Mouse (Mus musculus) megakaryocyte, embryonic 14.5 days (primary cell): ENCODE measurements around the gene Il18. TPM values are rescaled to one million over a fixed set of nuclear protein-coding genes. Genes with fewer than 3 reads are reported as not detected.

ENCODE experiments used
- polyA plus RNA-seq: library from polyadenylated mRNA; stranded (reverse); fragments of >175 nt; gene quantifications from 2 replicates; pipeline ENCODE4 v1.2.3, GENCODE M21; 2012; ENCODE audit warnings: low replicate concordance; ENCODE audit not compliant: insufficient read depth

Gene Il18
- polyA plus RNA-seq, 1 experiment, result 2.0 TPM

Other genes starting within 250 kb of the Il18 start
- 40.3 TPM in 1 of 2 replicates, not detected in the other for gene Rpl10-ps3, start 209.9 kb upstream of the Il18 start, polyA plus RNA-seq
- gene Plet1, start 60.3 kb upstream of the Il18 start, polyA plus RNA-seq, result not detected in 2 replicates
- 15.7 TPM in 1 of 2 replicates, not detected in the other for gene Pts, start 26.1 kb upstream of the Il18 start, polyA plus RNA-seq
- 0.09 TPM in 1 of 2 replicates, not detected in the other for gene Bco2, start 354 bp downstream of the Il18 start, polyA plus RNA-seq
- not detected in 2 replicates for gene Tex12, start 6.5 kb downstream of the Il18 start, polyA plus RNA-seq
- gene Sdhd, start 49.0 kb downstream of the Il18 start, polyA plus RNA-seq, result 6.3 and 16.9 TPM in 2 replicates
- 8.5 and 23.8 TPM in 2 replicates for gene Timm8b, start 49.1 kb downstream of the Il18 start, polyA plus RNA-seq
- gene Pih1d2, start 62.5 kb downstream of the Il18 start, polyA plus RNA-seq, result 0.19 TPM in 1 of 2 replicates, not detected in the other
- 2.9 and 3.9 TPM in 2 replicates for gene Nkapd1, start 62.6 kb downstream of the Il18 start, polyA plus RNA-seq
- gene Dlat, start 105.0 kb downstream of the Il18 start, polyA plus RNA-seq, result 10.9 and 18.4 TPM in 2 replicates
- not detected in 2 replicates for gene Dixdc1, start 184.7 kb downstream of the Il18 start, polyA plus RNA-seq
- 1.5 TPM in 1 of 2 replicates, not detected in the other for gene 2310030G06Rik, start 191.7 kb downstream of the Il18 start, polyA plus RNA-seq
- not detected in 2 replicates for gene Cryab, start 196.5 kb downstream of the Il18 start, polyA plus RNA-seq
- not detected in 2 replicates for gene Hspb2, start 197.5 kb downstream of the Il18 start, polyA plus RNA-seq
- 0.38 TPM in 1 of 2 replicates, not detected in the other for gene Fdxacb1, start 213.4 kb downstream of the Il18 start, polyA plus RNA-seq
- 2.0 and 9.5 TPM in 2 replicates for gene Alg9, start 220.2 kb downstream of the Il18 start, polyA plus RNA-seq
- gene 1110032A03Rik, start 220.7 kb downstream of the Il18 start, polyA plus RNA-seq, result 1.3 and 8.7 TPM in 2 replicates